Mouse (Mus musculus) lung, adult 2 months (tissue): ENCODE results near the gene Slc35e4. TPM values are rescaled to one million over a fixed set of nuclear protein-coding genes. Genes with fewer than 3 reads are reported as not detected.

Source experiments
- DNase-seq: peaks from one replicate; pipeline ENCODE4 v3.0.0; 2022
- H3K4me1 ChIP-seq: fragments of 200-500 bp; 2 replicates; pipeline ENCODE4 v1.6.1; 2011; ENCODE audit warnings: low read length; ENCODE audit not compliant: control insufficient read depth, insufficient read depth
- H3K4me3 ChIP-seq: fragments of 200-500 bp; replicated peaks from 2 replicates; pipeline ENCODE3; 2011; ENCODE audit warnings: low read depth, mild to moderate bottlenecking, control low read depth, low read length; ENCODE audit errors: extremely low read depth
- CTCF ChIP-seq: fragments of 200-500 bp; IDR thresholded peaks from 2 replicates; pipeline ENCODE4 v1.5.1; 2011; ENCODE audit warnings: mild to moderate bottlenecking, low read length, control low read depth; ENCODE audit not compliant: insufficient read depth
- POLR2A ChIP-seq: fragments of 200-500 bp; IDR thresholded peaks from 2 replicates; pipeline ENCODE4 v1.6.1; 2011; ENCODE audit warnings: low read depth, mild to moderate bottlenecking, control low read depth, low read length, borderline replicate concordance; ENCODE audit errors: extremely low read depth
- WGBS: fragments of 180-500 bp; shearing (Covaris S2); methylation state at CpG from one replicate; pipeline ENCODE4 v1.1.7; 2018; 5-methylcytosine and 5-hydroxymethylcytosine counted together
- polyA plus RNA-seq: library from polyadenylated mRNA; depleted of rRNA; stranded (reverse); fragments of >200 nt; gene quantifications from 2 replicates; pipeline ENCODE4 v1.2.3, GENCODE M21; 2012; rRNA removed

Slc35e4 gene
- polyA plus RNA-seq, 1 experiment: 30.4 TPM

- 93% methylated on average over 4 of the region's 4 CpGs for WGBS
- H3K4me3 ChIP-seq: no peak overlapping the region
- TF ChIP-seq CTCF (no peak), POLR2A (no peak)
- H3K4me1 ChIP-seq: no peaks in the 10 kb centered on the region; the same call in 1 of the 2 replicates
- DNase-seq: no peak
These were observed 54.7 kb downstream of the Slc35e4 start for GRCm38 (mm10) chr11:3859778-3860177.

- 75% methylated on average over 5 of the region's 5 CpGs for WGBS
- no peak for DNase-seq
- TF ChIP-seq CTCF: no peak
- TF ChIP-seq POLR2A: no peak
- Histone ChIP-seq H3K4me3 (no peak overlapping the region), H3K4me1 (no peaks in the 10 kb centered on the region; the same call in 1 of the 2 replicates)
These were observed 56.6 kb downstream of the Slc35e4 start for GRCm38 (mm10) chr11:3857902-3858301.

Other genes with a start within 250 kb of the Slc35e4 start
- gene Osbp2, start 50.8 kb downstream of the Slc35e4 start, polyA plus RNA-seq: 0.58 and 0.72 TPM in 2 replicates
- 0.55 and 0.70 TPM in 2 replicates for gene 4921536K21Rik, start 19.6 kb downstream of the Slc35e4 start, polyA plus RNA-seq
- gene Dusp18, start 19.4 kb downstream of the Slc35e4 start, polyA plus RNA-seq: 13.3 and 16.3 TPM in 2 replicates
- 207 and 208 TPM in 2 replicates for gene Tcn2, start 17.5 kb upstream of the Slc35e4 start, polyA plus RNA-seq
- 25.9 and 33.9 TPM in 2 replicates for gene Pes1, start 49.3 kb upstream of the Slc35e4 start, polyA plus RNA-seq
- not detected in 2 replicates for gene 4930556J24Rik, start 62.1 kb upstream of the Slc35e4 start, polyA plus RNA-seq
- 32.1 and 33.3 TPM in 2 replicates for gene Gal3st1, start 69.0 kb upstream of the Slc35e4 start, polyA plus RNA-seq
- 41.0 and 56.3 TPM in 2 replicates for gene Sec14l4, start 116.8 kb upstream of the Slc35e4 start, polyA plus RNA-seq
- gene Sec14l3, start 150.2 kb upstream of the Slc35e4 start, polyA plus RNA-seq: 565 and 735 TPM in 2 replicates
- gene Mtfp1, start 180.8 kb upstream of the Slc35e4 start, polyA plus RNA-seq: 8.9 TPM in 2 replicates
- 8.2 and 10.7 TPM in 2 replicates for gene Sec14l2, start 208.8 kb upstream of the Slc35e4 start, polyA plus RNA-seq
- gene Rnf215, start 220.5 kb upstream of the Slc35e4 start, polyA plus RNA-seq: 60.6 and 69.2 TPM in 2 replicates
- gene Ccdc157, start 245.6 kb upstream of the Slc35e4 start, polyA plus RNA-seq: 17.6 and 19.8 TPM in 2 replicates
- 27.0 and 28.2 TPM in 2 replicates for gene Sf3a1, start 245.7 kb upstream of the Slc35e4 start, polyA plus RNA-seq